Mouse (Mus musculus) midbrain, embryonic 16.5 days (tissue): ENCODE results near the gene AB124611. TPM values are rescaled to one million over a fixed set of nuclear protein-coding genes. Genes with fewer than 3 reads are reported as not detected.
"Not testable (repeated sequence)": the region's sequence is repeated elsewhere in the genome, so short reads cannot be mapped to it uniquely, and the experiment has no call there.

Experiments
- ATAC-seq: fragments of 200-750 bp; cut with Nextera tagmentation; 2 replicates; pipeline ENCODE4 v1.8.0; 2017; ENCODE audit warnings: moderate TSS enrichment
- H3K27ac ChIP-seq: fragments of 300-500 bp; sonication (generic); 2 replicates; pipeline ENCODE4 v1.5.1; 2014; ENCODE audit warnings: mild to moderate bottlenecking, low read length, mixed read lengths
- H3K27me3 ChIP-seq: fragments of 300-500 bp; sonication (generic); 2 replicates; pipeline ENCODE4 v1.6.1; 2014; ENCODE audit warnings: low read depth, low read length, mixed read lengths; ENCODE audit not compliant: control insufficient read depth, insufficient read depth
- H3K36me3 ChIP-seq: fragments of 300-500 bp; sonication (generic); 2 replicates; pipeline ENCODE4 v1.6.1; 2014; ENCODE audit warnings: mild to moderate bottlenecking, low read length, moderate library complexity, mixed read lengths; ENCODE audit not compliant: control insufficient read depth, insufficient read depth
- H3K4me1 ChIP-seq: fragments of 300-500 bp; sonication (generic); 2 replicates; pipeline ENCODE4 v1.6.1; 2014; ENCODE audit warnings: mild to moderate bottlenecking, low read length, mixed read lengths; ENCODE audit not compliant: control insufficient read depth, insufficient read depth
- H3K4me2 ChIP-seq: fragments of 300-500 bp; sonication (generic); 2 replicates; pipeline ENCODE4 v1.6.1; 2014; ENCODE audit warnings: mild to moderate bottlenecking, low read length, mixed read lengths
- H3K4me3 ChIP-seq: fragments of 300-500 bp; sonication (generic); 2 replicates; pipeline ENCODE4 v1.5.1; 2014; ENCODE audit warnings: low read depth, mild to moderate bottlenecking, low read length, moderate library complexity, mixed read lengths
- H3K9ac ChIP-seq: fragments of 300-500 bp; sonication (generic); 2 replicates; pipeline ENCODE4 v1.6.1; 2014; ENCODE audit warnings: low read depth, low read length, mixed read lengths
- H3K9me3 ChIP-seq: fragments of 300-500 bp; sonication (generic); replicated peaks from 2 replicates; pipeline ENCODE4 v1.6.1; 2014; ENCODE audit warnings: mild to moderate bottlenecking, low read length, mixed read lengths; ENCODE audit not compliant: control insufficient read depth, poor library complexity, severe bottlenecking
- WGBS: fragments of 180-500 bp; shearing (Covaris S2); extraction: QIAGEN DNeasy Blood & Tissue Kit; methylation state at CpG from one replicate; pipeline ENCODE4 v1.1.7; 2014; 5-methylcytosine and 5-hydroxymethylcytosine counted together
- polyA plus RNA-seq: library from polyadenylated mRNA; unstranded; fragments of >200 nt; fragmentation: Nextera tagmentation; extraction: Ambion mirVana; gene quantifications from 2 replicates; pipeline ENCODE4 v1.2.1, GENCODE M21; 2015

Gene AB124611
- polyA plus RNA-seq, 1 experiment from 2014 or later, result 1.8 TPM

GRCm38 (mm10) chr9:21589538-21589937 lies 63.6 kb downstream of the AB124611 start:
- ATAC-seq, result no peak
- no peak overlapping the region for H3K9ac ChIP-seq
- H3K4me3 ChIP-seq, result no peak overlapping the region
- H3K27ac ChIP-seq, result no peak overlapping the region
- peaks cover 34% of the 10 kb centered on the region for H3K36me3 ChIP-seq
- H3K4me2 ChIP-seq, result no peak overlapping the region
- no peaks in the 10 kb centered on the region for H3K9me3 ChIP-seq
- H3K27me3 ChIP-seq, result no peaks in the 10 kb centered on the region
- H3K4me1 ChIP-seq, result peaks cover 21% of the 10 kb centered on the region
- 92% methylated on average over 5 of the region's 5 CpGs for WGBS

GRCm38 (mm10) chr9:21591127-21591830 lies 65.3 kb downstream of the AB124611 start:
- 84% methylated on average over 6 of the region's 6 CpGs for WGBS
- Histone ChIP-seq H3K36me3 (peaks cover 36% of the 10 kb centered on the region), H3K4me1 (peaks cover 28% of the 10 kb centered on the region), H3K4me2 (peak overlapping the region; percentile 95), H3K27ac (no peak overlapping the region), H3K27me3 (no peaks in the 10 kb centered on the region), H3K9me3 (no peaks in the 10 kb centered on the region), H3K4me3 (no peak overlapping the region), H3K9ac (no peak overlapping the region)
- no peak for ATAC-seq

- Histone ChIP-seq H3K9me3 (no peaks in the 10 kb centered on the region), H3K4me3 (peak overlapping the region; percentile 98), H3K36me3 (peaks cover 29% of the 10 kb centered on the region), H3K9ac (peak overlapping the region; percentile 66), H3K27ac (peak overlapping the region; percentile 82), H3K27me3 (no peaks in the 10 kb centered on the region), H3K4me2 (peak overlapping the region; percentile 95), H3K4me1 (peaks cover 28% of the 10 kb centered on the region)
- WGBS, result 22% methylated on average over 17 of the region's 17 CpGs
- ATAC-seq, result peak; percentile 83
Observed at GRCm38 (mm10) chr9:21591831-21592702, 66.1 kb downstream of the AB124611 start.

- Histone ChIP-seq H3K36me3 (peaks cover 24% of the 10 kb centered on the region), H3K27ac (peak within 1 kb of the TSS; percentile 86), H3K4me1 (peaks cover 28% of the 10 kb centered on the region), H3K4me3 (peak within 1 kb of the TSS; percentile 98), H3K9me3 (no peaks in the 10 kb centered on the region), H3K4me2 (peak within 1 kb of the TSS; percentile 95), H3K27me3 (no peaks in the 10 kb centered on the region), H3K9ac (peak within 1 kb of the TSS; percentile 87)
- WGBS, result 0% methylated on average over 30 of the region's 30 CpGs
- peak; percentile 93 for ATAC-seq
Observed at GRCm38 (mm10) chr9:21592703-21593121, 66.7 kb downstream of the AB124611 start, which contains the start of the genes Timm29 and Yipf2. Gene Timm29 (plus strand): TSS chr9:21592722. Gene Yipf2 (minus strand): TSS chr9:21592828.

GRCm38 (mm10) chr9:21593122-21593721 lies 67.2 kb downstream of the AB124611 start:
- Histone ChIP-seq H3K27me3 (no peaks in the 10 kb centered on the region), H3K9ac (peak overlapping the region; percentile 87)

GRCm38 (mm10) chr9:21594350-21594749 lies 68.4 kb downstream of the AB124611 start:
- not testable (repeated sequence) for H3K27me3 ChIP-seq, H3K9me3 ChIP-seq, ATAC-seq, H3K9ac ChIP-seq, H3K27ac ChIP-seq
- Histone ChIP-seq H3K4me3 (peak overlapping the region; percentile 98; the same call in 1 of the 2 replicates), H3K4me1 (peaks cover 28% of the 10 kb centered on the region), H3K4me2 (peak overlapping the region; percentile 95), H3K36me3 (peaks cover 11% of the 10 kb centered on the region)
- 90% methylated on average over 8 of the region's 8 CpGs for WGBS

More at GRCm38 (mm10) chr9:21593122-21593721, 67.2 kb downstream of the AB124611 start:
- Histone ChIP-seq H3K36me3 (peaks cover 20% of the 10 kb centered on the region), H3K4me1 (peaks cover 28% of the 10 kb centered on the region), H3K4me3 (peak overlapping the region; percentile 98), H3K27ac (peak overlapping the region; percentile 86), H3K4me2 (peak overlapping the region; percentile 95), H3K9me3 (no peaks in the 10 kb centered on the region)
- peak; percentile 63 for ATAC-seq
- 2% methylated on average over 54 of the region's 69 CpGs for WGBS

- H3K36me3 ChIP-seq, result 0 out of 2 replicates have a peak, but pooled peaks cover 8% of the 10 kb centered on the region
- no peak overlapping the region for H3K27ac ChIP-seq
- no peaks in the 10 kb centered on the region for H3K27me3 ChIP-seq
- ATAC-seq, result no peak
- no peaks in the 10 kb centered on the region for H3K9me3 ChIP-seq
- no peak overlapping the region for H3K4me2 ChIP-seq
- no peak overlapping the region for H3K9ac ChIP-seq
- H3K4me3 ChIP-seq, result no peak overlapping the region
- 87% methylated on average over 2 of the region's 2 CpGs for whole genome bisulfite sequencing
- H3K4me1 ChIP-seq, result peaks cover 28% of the 10 kb centered on the region
Observed at GRCm38 (mm10) chr9:21594838-21595237, 68.9 kb downstream of the AB124611 start.
